Mouse (Mus musculus) forebrain, postnatal 0 days (tissue): ENCODE measurements at regions not wholly inside any gene's neighbourhood (a gene's known extent, or its start where the extent isn't known, plus 50 kb on each side); places are given as distances from the start of the nearest gene placed in this dataset.

ENCODE experiments used
- ATAC-seq: fragments of 200-750 bp; cut with Nextera tagmentation; 2 replicates; pipeline ENCODE4 v1.8.0; 2017; ENCODE audit warnings: mild to moderate bottlenecking, moderate library complexity
- DNase-seq: peaks from one replicate; pipeline ENCODE4 v3.0.0-alpha.2; 2015
- H3K27ac ChIP-seq: fragments of 300-500 bp; sonication (generic); 2 replicates; pipeline ENCODE4 v1.5.1; 2014; ENCODE audit warnings: low read depth, mild to moderate bottlenecking, antibody characterized with exemption, low read length, moderate library complexity, mixed read lengths
- H3K27me3 ChIP-seq: fragments of 300-500 bp; sonication (generic); 2 replicates; pipeline ENCODE4 v1.6.1; 2014; ENCODE audit warnings: mild to moderate bottlenecking, low read length, mixed read lengths; ENCODE audit not compliant: insufficient read depth
- H3K36me3 ChIP-seq: fragments of 300-500 bp; sonication (generic); 2 replicates; pipeline ENCODE4 v1.6.1; 2014; ENCODE audit warnings: mild to moderate bottlenecking, moderate library complexity; ENCODE audit not compliant: insufficient read depth
- H3K4me1 ChIP-seq: fragments of 300-500 bp; sonication (generic); 2 replicates; pipeline ENCODE4 v1.6.1; 2014; ENCODE audit warnings: antibody characterized with exemption; ENCODE audit not compliant: insufficient read depth
- H3K4me2 ChIP-seq: fragments of 300-500 bp; sonication (generic); 2 replicates; pipeline ENCODE4 v1.6.1; 2014; ENCODE audit warnings: low read depth, mild to moderate bottlenecking, moderate library complexity
- H3K4me3 ChIP-seq: fragments of 300-500 bp; sonication (generic); 2 replicates; pipeline ENCODE4 v1.5.1; 2014; ENCODE audit warnings: low read depth, low read length, mixed read lengths
- H3K9ac ChIP-seq: fragments of 300-500 bp; sonication (generic); 2 replicates; pipeline ENCODE4 v1.6.1; 2014; ENCODE audit warnings: mild to moderate bottlenecking
- H3K9me3 ChIP-seq: fragments of 300-500 bp; sonication (generic); 2 replicates; pipeline ENCODE4 v1.6.1; 2016; ENCODE audit warnings: low read length
- CTCF ChIP-seq: sonication (generic); IDR thresholded peaks from 2 replicates; pipeline ENCODE4 v1.5.1; 2016; ENCODE audit warnings: antibody characterized with exemption, control low read depth, low read depth
- WGBS: fragments of 180-500 bp; shearing (Covaris S2); extraction: QIAGEN DNeasy Blood & Tissue Kit; methylation state at CpG from one replicate; pipeline ENCODE4 v1.1.7; 2014; 5-methylcytosine and 5-hydroxymethylcytosine counted together

DNA sequence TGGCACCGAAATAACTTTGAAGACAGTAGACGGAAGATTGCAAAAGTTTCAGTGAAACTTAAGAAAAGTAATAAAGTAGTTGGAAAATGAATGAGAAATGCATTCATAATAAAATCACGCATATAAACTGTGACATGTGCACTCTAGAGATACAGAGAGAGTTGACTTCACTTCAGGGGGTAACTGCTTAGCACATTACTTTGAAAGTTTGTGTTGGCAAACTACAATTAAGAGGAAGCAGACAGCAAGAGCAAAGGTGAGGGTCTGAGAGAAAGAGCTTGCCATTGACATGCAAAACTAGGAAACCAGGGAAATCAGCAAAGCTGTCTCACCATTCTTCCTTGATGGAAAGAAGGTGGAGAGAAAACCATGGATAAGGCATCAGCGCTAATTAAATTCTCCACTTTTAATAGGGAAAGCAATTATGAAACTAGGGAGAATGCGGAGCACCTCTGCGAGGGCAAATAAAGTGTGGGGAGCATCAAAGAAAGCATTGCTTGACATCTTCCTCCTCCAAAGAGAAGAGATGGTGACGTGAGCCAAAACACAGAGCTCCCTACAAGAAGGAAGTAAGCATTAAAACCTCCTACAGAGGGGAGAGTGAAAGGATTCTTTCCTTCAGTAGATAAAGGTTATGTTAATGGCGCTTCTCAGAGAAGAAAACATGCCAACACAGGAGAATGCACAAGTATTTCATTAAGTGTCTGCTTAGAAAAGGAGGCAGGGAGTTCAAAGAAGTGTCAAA is 563.0 kb downstream of the Mdfic start:
- Histone ChIP-seq H3K4me2 (no peak overlapping the region), H3K27me3 (no peaks in the 10 kb centered on the region), H3K4me1 (no peaks in the 10 kb centered on the region), H3K9ac (no peak overlapping the region), H3K36me3 (no peaks in the 10 kb centered on the region), H3K9me3 (no peaks in the 10 kb centered on the region), H3K27ac (no peak overlapping the region), H3K4me3 (no peak overlapping the region)
- DNase-seq (peak; percentile 2), ATAC-seq (peak; percentile 91; the same call in 1 of the 2 replicates)
- 33% methylated on average over 8 of the region's 8 CpGs for WGBS
- TF ChIP-seq CTCF: no peak

DNA sequence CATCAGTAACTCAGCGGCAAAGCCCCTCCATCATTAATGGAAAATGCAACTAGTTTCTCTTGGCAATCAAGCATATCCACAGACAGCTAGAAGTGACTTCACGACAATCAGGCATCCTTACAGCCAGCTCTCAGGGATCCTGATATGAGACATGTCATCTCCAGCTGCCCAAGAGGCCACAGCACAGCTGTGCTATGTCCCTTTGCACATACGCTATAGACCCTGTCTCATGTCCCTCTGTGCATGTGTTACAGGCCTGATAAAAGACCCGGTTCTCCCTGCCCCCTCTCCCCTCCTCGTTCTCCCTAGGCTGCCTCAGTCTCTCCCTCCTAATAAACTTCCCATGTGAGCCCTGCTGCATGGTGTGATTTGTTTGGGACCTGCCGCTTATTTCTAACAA is 561.5 kb downstream of the Mdfic start:
- H3K4me1 ChIP-seq: no peaks in the 10 kb centered on the region
- no peak for TF ChIP-seq CTCF
- H3K9ac ChIP-seq: no peak overlapping the region
- H3K4me3 ChIP-seq: no peak overlapping the region
- ATAC-seq (no peak), DNase-seq (no peak)
- H3K4me2 ChIP-seq: no peak overlapping the region
- H3K27me3 ChIP-seq: no peaks in the 10 kb centered on the region
- no peaks in the 10 kb centered on the region for H3K9me3 ChIP-seq
- WGBS: 88% methylated on average over 6 of the region's 6 CpGs
- no peaks in the 10 kb centered on the region for H3K36me3 ChIP-seq
- H3K27ac ChIP-seq: no peak overlapping the region
